Mouse (Mus musculus) frontal cortex, postnatal 10 days (tissue): ENCODE results near the gene Zbp1.
A peak's percentile ranks its signal among the peaks of the same experiment; 100 is the strongest.

Experiments used
- DNase-seq, 2 experiments: peaks; one replicate each; pipeline ENCODE4 v3.0.0; 2022; ENCODE audit warnings: low spot score in 2 of 2, mixed read lengths in 1 of 2

The Zbp1 gene

DNA sequence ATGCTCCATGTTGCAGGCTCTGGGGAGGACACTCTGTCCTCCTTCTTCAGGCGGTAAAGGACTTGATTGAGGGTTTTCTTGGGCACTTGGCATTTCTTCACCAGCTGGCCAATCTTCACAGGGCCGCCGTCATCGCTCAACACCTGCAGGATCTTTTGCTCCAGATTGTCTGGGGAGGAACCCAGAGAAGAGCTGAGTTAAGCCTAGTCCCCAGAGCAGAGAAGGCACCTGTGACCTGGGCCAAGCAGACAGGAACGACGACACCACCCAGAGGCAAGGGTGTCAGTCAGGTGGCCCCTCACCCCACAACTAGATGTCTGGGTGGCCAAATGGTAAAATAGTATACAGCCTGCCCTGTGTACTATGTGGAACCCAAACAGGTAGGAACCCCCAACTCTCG is 1.9 kb downstream of the Zbp1 start:
- no peak for DNase-seq

DNA sequence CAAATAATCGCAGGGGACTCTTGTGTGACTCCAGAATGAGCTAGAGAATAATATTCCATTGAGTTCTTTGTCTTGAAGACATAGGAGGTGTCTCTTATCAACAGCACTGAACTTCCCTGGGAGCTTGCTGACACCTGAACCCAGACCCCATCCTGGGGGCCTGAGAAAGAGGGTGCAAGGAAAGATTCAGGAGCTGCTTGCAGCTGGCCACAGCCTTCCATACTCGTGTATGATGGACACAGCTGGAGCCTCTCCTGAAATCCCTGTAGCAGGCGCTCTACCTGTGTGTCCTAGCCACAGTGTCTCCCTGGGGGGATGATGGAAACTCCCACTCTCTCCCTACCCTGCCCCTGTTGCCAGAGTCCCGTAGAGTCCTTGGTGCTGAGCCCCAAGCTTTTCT is 6.5 kb downstream of the Zbp1 start:
- no peak for DNase-seq

DNA sequence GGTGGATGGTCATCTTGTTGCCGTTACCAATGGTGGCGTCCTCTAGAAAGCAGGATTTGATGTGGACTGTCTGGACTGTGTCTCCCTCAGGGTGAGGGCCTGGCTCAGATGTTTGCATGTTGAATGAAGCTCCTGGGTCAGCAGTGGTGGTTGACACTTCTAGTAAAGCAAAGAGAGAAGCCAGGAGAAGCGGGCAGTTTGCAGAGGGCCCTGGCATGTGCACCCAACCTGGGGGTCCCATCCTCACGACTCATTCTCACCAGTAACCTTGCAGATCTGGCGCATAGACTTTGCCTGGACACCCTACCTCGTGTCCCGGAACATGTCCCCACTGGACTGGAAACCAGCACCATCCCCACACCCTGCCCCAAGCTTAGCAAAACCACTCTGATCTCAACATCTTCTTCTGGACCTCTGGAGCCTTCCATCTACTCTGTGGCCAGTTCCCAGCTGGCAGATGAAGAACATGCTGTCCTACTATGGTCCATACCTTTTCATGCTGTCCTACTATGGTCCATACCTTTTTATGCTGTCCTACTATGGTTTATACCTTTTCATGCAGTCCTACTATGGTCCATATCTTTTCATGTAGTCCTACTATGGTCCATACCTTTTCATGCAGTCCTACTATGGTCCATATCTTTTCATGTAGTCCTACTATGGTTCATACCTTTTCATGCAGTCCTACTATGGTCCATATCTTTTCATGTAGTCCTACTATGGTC is 9.5 kb downstream of the Zbp1 start:
- no peak for DNase-seq

DNA sequence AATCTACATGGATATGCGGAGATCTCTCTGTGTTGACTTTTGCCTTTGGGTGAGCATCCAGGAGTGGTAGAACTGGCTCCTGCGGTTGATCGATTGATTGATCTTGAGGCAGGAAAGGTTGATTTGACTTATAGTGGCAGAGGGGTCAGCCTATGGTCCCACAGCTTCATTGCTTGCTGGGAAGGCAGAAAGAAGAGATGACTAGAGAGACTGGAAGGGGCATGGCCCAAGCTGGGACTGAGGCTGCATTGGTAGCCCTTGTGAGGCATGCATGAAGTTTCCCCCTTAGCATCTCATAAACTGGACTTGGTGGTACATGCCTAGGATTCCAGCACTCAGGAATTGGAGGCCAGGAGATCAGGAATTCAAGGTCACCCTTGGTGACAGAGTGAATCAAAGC is 11.7 kb downstream of the Zbp1 start:
- no peak for DNase-seq

DNA sequence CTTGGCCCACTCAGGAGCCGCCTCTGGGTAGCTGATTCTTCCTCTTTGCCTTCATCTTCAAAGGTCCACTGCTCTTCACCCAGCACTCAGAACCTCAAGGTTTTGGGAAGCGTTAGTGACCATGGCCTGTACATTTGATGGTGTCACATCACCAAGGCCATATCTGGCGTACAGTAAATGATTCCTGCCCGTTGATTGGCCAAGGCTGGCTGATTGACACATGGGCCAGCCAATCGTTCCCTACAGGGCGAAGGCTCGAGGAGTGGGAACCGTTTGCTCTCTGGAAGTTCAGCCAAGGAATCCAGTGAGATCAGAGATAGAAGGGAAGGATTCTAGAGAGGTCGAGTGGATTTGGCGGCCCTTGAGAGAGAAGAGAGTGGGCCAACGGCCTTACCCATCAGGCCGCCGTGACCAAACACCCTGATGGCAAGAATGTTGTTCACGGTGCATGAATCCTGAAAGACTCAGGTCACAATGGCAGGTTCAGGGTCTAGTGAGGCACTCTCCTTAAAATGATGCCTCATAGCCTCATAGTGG is 13.1 kb downstream of the Zbp1 start:
- DNase-seq: no peak

DNA sequence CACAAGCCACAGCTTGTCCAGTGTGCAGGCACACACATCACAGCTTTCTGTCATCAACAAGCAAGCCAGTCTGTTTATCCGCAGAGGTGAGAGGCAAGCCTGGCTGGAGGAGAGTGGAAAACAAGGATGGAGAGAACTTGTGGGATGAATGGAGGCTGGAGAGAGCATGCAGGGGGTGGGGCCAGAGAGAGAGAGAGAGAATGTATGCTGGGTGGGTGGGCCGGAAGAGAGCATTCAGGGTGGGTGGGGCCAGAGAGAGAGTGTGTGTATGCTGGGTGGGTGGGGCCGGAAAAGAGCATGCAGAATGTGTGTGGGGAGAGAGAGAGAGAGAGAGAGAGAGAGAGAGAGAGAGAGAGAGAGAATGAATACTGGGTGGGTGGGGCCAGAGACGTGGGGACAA is 14.1 kb downstream of the Zbp1 start:
- DNase-seq: no peak

DNA sequence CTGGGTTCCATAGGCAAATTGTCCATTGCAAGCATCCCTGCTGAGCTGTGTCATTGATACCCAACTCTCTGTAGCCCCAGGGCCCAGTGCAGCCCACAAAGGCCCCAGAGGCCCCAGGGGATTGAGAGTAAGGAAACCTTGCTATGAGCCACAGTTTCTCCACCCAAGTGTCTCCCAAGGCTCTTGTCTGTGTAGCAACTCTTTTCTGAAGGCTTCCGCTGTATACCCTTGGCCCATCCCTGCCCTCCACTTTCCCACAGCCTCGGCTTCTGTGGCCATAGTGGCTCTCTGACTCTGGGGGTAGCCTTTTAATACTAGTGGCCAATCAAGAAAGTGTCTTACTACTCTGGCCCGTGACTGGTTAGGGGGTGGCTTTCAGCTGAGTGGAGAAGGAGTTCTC is 15.0 kb downstream of the Zbp1 start:
- DNase-seq: no peak

DNA sequence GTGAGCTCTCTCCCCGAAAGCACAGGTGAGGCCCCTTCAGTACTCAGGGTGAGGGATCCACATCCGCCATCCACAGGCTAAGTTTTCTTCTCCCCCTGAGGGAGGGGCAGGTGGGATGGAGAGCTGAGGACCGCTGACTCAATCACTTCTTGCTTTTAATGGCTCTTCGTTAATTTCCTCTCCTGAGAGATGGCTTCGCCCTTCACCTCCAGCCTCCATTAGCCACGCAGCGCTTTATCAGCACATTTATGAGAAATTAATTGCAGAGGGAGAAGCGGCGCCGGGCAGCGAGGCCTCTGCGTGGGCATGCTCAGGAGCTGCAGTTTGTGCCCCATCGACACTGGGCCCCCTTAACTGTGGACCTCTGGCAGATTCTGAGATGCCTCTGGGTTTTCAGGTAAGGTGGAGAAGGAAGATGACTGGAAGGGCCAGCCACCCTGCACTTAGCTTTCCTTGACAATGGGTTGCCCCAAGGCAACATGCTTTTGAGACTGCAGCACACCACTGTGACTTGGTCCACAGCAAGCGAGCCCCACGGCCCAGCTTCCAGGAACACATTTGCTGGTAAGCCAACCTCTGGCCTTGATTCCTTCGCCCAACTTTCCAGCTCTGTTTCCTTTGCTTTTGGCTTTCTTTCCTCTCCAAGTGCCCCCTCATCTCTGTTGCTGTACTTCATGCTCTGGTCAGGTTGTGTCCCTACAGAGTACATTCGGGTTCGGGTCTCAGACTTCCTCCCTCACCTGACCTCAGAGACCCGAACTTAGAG is 15.6 kb downstream of the Zbp1 start:
- DNase-seq: no peak

DNA sequence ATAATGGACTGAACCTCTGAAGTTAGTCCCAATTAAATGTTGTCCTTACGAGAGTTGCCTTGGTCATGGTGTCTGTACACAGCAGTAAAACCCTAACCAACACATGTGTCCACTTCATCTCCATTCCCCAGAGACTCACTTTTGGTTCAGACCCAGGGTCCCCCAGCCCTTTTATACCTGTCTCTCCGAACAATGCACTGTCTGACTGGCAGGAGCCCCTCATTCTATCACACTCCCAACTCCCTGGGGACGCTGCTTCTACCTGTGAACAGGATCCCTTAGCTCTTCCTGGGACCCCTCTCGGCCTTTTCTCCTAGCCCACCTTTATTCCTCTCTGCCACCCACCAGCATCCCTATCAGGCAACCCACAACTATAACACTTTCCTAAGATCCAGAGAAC is 23.9 kb downstream of the Zbp1 start:
- DNase-seq: no peak

DNA sequence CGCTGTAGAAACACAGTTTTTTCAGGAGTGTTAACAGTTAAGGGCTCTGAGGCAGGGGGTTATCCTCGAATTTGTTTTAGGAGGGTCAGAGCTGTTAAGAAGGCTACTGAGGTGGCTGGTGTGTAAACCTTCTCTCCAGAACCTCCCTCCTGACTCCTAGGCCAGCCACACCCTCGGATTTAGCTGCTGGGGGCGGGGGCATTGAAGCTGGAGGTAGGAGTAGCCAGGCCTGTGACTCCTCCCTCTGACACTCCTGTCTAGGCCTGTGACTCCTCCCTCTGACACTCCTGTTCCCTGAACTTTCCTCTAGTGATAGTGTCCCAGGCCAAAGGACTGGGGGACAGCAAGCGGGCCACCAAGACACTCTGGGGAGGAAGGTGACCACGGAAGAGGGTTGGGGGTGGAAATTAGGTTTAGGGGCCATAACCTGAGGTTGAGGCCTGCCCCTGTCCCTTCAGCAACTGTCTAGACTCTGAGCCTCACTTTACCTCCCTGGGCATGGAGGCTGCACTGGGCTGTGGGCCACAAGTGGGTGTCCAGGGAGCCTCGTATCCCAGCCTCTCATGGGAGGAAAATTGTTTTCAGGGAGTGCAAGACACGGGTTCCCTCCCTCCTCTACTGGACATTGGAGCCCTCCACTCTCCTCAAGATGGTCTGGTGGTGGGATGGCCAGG is 31.4 kb downstream of the Zbp1 start:
- DNase-seq: no peak

DNA sequence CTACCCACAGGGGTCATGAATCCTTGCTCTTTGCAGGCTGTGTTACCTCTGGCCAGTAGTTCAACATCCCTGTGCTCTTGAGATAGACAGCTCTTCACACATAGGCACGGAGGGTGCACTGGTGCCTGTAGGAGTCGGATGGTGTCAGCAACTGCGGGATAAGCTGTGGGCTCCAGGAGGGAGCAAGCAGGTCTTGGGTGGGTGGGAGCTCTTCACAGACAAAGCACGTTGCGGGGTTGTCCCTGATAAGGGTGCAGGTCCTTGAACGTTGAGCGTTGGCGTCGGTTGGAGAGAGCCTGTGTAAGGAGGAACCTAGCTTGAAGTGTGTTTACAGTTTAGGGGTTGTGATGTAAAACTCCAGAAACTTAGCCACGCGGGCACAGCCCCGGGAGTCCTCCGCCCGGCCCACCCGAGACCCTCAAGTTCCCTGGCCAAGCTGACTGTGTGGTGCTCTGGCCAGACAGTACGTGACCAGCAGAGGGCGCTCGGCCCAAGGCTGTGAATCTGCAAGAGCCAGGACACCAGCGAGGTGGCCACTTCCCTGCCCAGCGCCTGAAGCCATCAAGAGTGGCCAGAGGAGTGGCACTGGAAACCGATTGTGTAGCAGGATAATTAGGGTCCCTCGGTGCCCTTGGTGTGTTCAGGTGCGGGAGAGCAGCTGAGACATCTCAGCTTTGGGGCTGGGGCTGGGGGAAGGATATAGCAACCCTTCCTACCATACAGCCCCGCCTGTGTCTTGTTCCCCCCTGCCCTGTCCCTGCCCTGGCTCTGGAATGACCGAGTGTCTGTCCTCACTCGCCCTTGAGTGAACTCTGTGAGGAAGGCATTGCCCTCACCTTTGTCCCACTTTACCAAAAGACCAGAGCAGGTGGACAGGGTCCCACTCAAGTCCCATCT is 32.4 kb downstream of the Zbp1 start:
- DNase-seq: peak in 1 of 2 experiments; percentile 84

DNA sequence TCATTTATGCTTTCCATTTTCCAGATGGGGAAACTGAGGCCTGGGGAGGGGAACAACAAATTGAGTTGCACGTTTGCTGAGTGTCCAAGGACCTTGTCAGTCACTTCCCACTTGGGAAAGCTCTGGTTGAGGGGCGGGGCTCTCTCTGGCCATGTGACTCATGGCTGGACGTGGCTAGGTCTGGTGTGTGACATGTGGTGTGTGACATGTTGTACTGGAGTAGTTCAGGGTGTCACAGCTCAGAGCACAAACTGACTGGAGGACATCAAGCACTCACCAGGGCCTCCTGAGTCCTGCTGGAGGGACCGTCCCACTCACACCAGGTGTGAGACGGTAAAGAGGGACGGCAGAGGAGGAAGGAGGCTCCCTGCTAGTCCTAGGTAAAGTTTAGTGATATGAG is 33.4 kb downstream of the Zbp1 start:
- no peak for DNase-seq

DNA sequence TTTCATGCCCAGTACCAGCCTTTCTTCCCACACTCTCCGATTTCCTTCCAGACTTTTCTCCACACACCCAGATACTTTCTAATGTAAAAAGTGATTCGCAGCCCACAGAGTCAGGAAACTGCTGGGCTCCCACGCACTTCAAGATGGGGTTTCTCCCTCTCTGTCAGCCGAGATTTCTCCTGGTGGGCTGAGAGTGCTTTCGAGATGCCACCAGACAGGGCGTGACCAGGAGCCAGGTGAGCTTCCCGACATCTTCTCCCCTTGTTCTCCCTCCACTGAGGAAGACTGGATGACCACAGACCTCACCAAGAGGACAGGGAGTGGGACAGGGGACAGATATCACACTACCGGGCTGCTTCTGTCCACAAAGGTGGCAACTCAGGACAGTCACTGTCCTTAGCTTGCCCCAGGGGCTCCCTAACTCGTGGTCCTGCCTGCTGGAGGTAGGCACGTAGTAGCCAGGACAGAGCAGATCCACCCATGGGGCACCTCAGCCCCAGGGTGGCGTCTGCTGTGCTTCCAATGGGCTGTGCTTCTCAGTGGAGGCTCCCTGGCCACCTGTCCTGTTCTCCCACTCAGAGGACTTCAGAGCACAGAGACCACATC is 34.1 kb downstream of the Zbp1 start:
- DNase-seq: no peak

DNA sequence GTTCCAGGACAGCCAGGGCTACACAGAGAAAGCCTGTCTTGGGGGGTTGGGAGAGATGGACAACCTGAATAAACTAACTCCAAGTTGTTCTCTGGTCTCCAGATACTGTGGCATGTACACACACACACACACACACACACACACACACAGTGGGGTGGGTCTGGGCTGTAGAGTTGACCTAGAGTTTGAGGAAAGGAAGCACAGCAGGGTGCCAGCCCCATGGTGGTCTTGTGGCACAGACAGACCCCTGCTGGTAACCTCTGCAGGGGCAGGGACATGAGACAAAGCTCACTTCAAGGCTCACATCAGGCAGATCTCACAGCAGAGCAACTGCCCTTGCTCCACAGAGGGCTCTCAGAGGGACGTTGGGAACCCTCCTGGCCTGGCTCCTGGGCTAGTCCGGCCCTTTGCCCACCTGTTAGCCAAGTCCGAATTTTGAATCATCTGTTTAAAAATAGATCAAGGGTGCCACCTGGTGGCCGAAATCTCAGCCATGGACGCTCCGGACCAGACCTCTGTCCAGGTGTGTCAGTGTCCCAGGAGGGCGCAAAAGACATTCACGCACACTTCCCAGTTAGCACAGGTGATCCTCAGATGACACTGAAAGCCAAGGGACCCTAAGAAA is 34.8 kb downstream of the Zbp1 start:
- DNase-seq: peak in 1 of 2 experiments; percentile 67

DNA sequence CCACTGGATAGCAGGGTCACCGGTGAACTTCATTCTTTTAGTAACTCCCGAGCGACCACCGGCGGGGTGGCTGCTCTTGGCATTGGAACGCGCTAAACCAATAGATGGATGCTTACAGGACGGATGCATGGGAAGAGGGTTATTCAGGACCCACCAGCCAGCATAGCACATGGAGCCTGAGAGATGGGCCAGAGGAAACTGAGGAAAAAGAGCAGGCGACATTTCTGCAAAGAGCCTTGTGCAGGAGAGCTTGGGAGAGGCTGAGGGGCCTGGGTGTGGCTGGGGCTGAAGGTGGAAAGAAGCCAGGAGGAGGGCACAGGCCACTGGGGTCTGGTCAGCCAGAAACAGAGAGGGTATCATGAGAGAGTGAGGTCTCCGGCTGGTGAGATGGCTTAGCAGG is 35.4 kb downstream of the Zbp1 start:
- no peak for DNase-seq

DNA sequence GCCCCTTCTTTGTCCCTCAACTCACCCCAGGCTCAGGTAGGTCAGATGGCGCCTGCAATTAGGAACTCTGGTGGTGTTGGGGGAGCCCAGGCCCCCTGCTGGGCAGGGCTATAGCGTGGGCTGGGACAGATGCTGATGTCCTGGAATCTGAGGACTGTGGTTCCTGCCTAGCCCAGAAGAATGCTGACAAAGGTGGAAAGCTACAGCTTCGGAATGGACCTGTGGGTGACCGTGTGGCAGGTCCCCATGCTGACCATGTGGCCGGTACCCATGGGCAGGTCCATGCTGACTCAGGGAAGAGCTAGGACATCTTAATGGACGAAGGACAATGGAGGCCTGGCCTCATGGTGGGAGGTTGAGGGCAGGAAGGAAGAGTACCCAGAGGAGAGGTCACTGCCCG is 35.9 kb downstream of the Zbp1 start:
- DNase-seq: no peak

DNA sequence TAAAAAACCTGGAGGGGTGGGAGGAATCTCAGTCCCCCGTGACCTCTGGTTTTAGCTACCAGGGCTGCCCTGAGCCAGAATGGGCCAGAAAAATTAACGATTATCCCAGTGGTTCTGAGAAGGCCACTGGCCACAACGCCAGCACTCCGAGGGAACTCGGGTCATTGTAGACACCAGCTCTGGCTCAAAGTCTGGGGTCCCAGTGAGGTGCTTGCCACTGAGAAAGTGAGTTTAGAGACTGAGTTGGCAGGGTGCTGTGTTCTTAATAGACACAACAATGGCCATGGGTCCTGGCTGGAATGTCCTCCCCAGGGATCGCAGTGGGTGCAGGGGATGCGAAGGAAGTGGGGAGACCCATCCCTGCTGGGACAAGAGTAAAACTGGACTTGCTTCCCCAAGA is 36.8 kb downstream of the Zbp1 start:
- no peak for DNase-seq

DNA sequence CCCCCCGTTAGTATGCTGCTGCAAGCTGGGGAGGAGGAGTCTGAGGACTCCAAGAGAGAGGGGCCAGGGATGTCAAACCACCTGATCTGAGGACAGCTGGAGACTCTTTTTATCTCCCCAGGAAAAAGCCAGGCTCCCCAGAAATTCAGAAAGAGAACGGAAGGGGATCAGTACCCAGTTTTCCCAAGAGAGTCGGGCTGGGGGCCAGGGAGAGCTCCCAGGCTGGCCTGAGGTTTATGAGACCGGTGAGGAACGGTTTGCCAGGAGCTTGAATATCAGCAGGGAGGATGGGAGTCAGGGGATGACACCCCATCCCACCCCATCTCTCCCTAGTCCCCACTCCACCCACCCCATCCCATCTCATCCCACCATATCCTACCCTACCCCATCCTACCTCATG is 37.2 kb downstream of the Zbp1 start:
- DNase-seq: no peak

DNA sequence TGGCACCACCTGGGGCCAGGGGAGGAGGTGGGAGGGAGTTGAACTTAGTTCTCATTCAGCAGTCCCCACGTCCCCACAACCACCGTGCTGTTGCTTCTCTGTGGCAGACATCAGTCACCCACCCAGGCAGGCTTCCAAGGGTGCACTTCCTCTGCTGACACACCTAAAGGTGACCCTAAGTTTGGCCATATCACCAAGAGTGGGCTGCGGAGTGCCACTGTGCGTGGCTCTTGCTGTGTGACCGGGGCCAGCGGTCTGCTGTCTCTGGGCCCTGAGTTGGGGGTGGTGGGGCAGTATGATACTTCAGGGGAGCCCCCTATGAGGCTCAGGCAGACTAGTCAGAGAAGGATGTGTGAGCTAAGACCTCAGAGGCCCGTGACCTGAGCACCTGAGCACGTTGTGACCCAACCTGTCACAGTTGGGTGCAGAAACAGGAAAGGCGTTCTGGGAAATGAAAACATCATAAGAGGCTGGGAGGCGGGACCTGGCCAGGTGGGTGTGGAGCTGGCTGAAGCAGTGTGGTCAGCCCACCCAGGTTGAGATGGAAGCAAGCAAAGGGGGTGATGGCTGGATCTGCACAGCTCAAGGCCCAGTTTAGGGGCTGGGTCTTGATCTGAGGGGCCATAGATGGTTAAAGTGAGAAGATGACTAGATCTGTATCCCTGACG is 37.9 kb downstream of the Zbp1 start:
- DNase-seq: no peak

DNA sequence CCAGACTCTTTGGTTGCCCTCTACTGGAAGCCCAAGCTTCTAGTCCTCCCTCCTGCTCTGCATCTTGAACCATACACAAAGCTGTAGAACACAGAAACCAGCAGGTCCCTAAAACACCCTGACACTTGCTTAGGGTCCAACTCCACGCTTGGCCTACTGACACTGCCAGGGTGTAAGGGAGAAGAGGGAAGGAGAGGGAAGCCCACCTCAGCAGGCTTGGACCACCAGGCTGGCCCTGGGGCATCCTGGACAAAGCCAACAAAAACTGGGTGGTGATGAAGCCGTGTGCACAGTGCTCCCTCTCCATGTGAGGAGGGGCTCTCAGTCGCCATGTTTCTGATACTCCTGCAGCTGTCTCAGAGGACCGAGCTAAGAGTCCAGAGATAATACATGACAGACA is 38.7 kb downstream of the Zbp1 start:
- no peak for DNase-seq
